Mouse (Mus musculus) liver, embryonic 16.5 days (tissue): Measurements from ENCODE around the gene Ppip5k2. TPM values are rescaled to one million over a fixed set of nuclear protein-coding genes. Genes with fewer than 3 reads are reported as not detected.

ENCODE experiments used
- ATAC-seq: fragments of 200-750 bp; cut with Nextera tagmentation; 2 replicates; pipeline ENCODE4 v1.8.0; 2017; ENCODE audit warnings: low read depth, mild to moderate bottlenecking, moderate number of reproducible peaks, moderate library complexity
- H3K27ac ChIP-seq: fragments of 300-500 bp; sonication (generic); 2 replicates; pipeline ENCODE4 v1.5.1; 2014; ENCODE audit warnings: mild to moderate bottlenecking, low read length
- H3K27me3 ChIP-seq: fragments of 300-500 bp; sonication (generic); 2 replicates; pipeline ENCODE4 v1.6.1; 2014; ENCODE audit warnings: low read depth, low read length, mixed read lengths; ENCODE audit not compliant: control insufficient read depth, insufficient read depth
- H3K36me3 ChIP-seq: fragments of 300-500 bp; sonication (generic); 2 replicates; pipeline ENCODE4 v1.6.1; 2014; ENCODE audit warnings: mild to moderate bottlenecking; ENCODE audit not compliant: control insufficient read depth, insufficient read depth
- H3K4me1 ChIP-seq: fragments of 300-500 bp; sonication (generic); 2 replicates; pipeline ENCODE4 v1.6.1; 2014; ENCODE audit warnings: low read depth, low read length, mixed read lengths; ENCODE audit not compliant: control insufficient read depth
- H3K4me2 ChIP-seq: fragments of 300-500 bp; sonication (generic); 2 replicates; pipeline ENCODE4 v1.6.1; 2014; ENCODE audit warnings: low read depth, low read length, mixed read lengths
- H3K4me3 ChIP-seq: fragments of 300-500 bp; sonication (generic); 2 replicates; pipeline ENCODE4 v1.5.1; 2014; ENCODE audit warnings: low read depth, mild to moderate bottlenecking, low read length
- H3K9ac ChIP-seq: fragments of 300-500 bp; sonication (generic); 2 replicates; pipeline ENCODE4 v1.6.1; 2014; ENCODE audit warnings: low read depth, low read length
- H3K9me3 ChIP-seq: fragments of 300-500 bp; sonication (generic); replicated peaks from 2 replicates; pipeline ENCODE4 v1.6.1; 2016; ENCODE audit warnings: low read length; ENCODE audit not compliant: control insufficient read depth
- WGBS: fragments of 180-500 bp; shearing (Covaris S2); extraction: QIAGEN DNeasy Blood & Tissue Kit; methylation state at CpG from one replicate; pipeline ENCODE4 v1.1.7; 2014; ENCODE audit not compliant: insufficient replicate concordance; 5-methylcytosine and 5-hydroxymethylcytosine counted together
- polyA plus RNA-seq: library from polyadenylated mRNA; unstranded; fragments of >200 nt; fragmentation: Nextera tagmentation; extraction: Ambion mirVana; gene quantifications from 2 replicates; pipeline ENCODE4 v1.2.1, GENCODE M21; 2015

The Ppip5k2 gene
- polyA plus RNA-seq, 1 experiment from 2014 or later, result 11.1 TPM

- no peak overlapping the region; the same call in 1 of the 2 replicates for H3K27ac ChIP-seq
- no peaks in the 10 kb centered on the region for H3K9me3 ChIP-seq
- WGBS, result 61% methylated on average over 11 of the region's 11 CpGs
- no peaks in the 10 kb centered on the region for H3K27me3 ChIP-seq
- H3K36me3 ChIP-seq, result no peaks in the 10 kb centered on the region; the same call in 1 of the 2 replicates
- H3K4me1 ChIP-seq, result no peaks in the 10 kb centered on the region; the same call in 1 of the 2 replicates
- ATAC-seq, result peak; percentile 96
- H3K9ac ChIP-seq, result no peak overlapping the region
- H3K4me2 ChIP-seq, result no peak overlapping the region
- no peak overlapping the region for H3K4me3 ChIP-seq
Measured at GRCm38 (mm10) chr1:97785685-97786393, 15.6 kb upstream of the Ppip5k2 start.

- WGBS, result 80% methylated on average over 7 of the region's 7 CpGs
- H3K9ac ChIP-seq, result no peak overlapping the region
- H3K4me1 ChIP-seq, result no peaks in the 10 kb centered on the region; the same call in 1 of the 2 replicates
- H3K27me3 ChIP-seq, result no peaks in the 10 kb centered on the region
- H3K4me2 ChIP-seq, result no peak overlapping the region
- no peak overlapping the region for H3K4me3 ChIP-seq
- H3K9me3 ChIP-seq, result no peaks in the 10 kb centered on the region
- H3K36me3 ChIP-seq, result no peaks in the 10 kb centered on the region; the same call in 1 of the 2 replicates
- no peak overlapping the region for H3K27ac ChIP-seq
- ATAC-seq, result no peak
Measured at GRCm38 (mm10) chr1:97784928-97785327, 14.7 kb upstream of the Ppip5k2 start.

GRCm38 (mm10) chr1:97781674-97782073, 11.5 kb upstream of the Ppip5k2 start:
- Histone ChIP-seq H3K27ac (no peak overlapping the region), H3K9me3 (no peaks in the 10 kb centered on the region), H3K4me2 (no peak overlapping the region), H3K4me1 (no peaks in the 10 kb centered on the region; the same call in 1 of the 2 replicates), H3K27me3 (no peaks in the 10 kb centered on the region), H3K9ac (no peak overlapping the region), H3K36me3 (no peaks in the 10 kb centered on the region; the same call in 1 of the 2 replicates), H3K4me3 (no peak overlapping the region)
- WGBS, result 70% methylated on average over 7 of the region's 7 CpGs
- no peak for ATAC-seq

- no peak for ATAC-seq
- Histone ChIP-seq H3K36me3 (no peaks in the 10 kb centered on the region), H3K4me1 (peaks cover 17% of the 10 kb centered on the region), H3K9me3 (no peaks in the 10 kb centered on the region), H3K4me3 (no peak overlapping the region), H3K9ac (no peak overlapping the region), H3K27ac (no peak overlapping the region), H3K4me2 (no peak overlapping the region), H3K27me3 (no peaks in the 10 kb centered on the region)
- WGBS, result 72% methylated on average over 2 of the region's 2 CpGs
Measured at GRCm38 (mm10) chr1:97773973-97774372, 3.8 kb upstream of the Ppip5k2 start.

- no peak overlapping the region for H3K27ac ChIP-seq
- ATAC-seq, result no peak
- 61% methylated on average over 6 of the region's 6 CpGs for WGBS
Measured at GRCm38 (mm10) chr1:97773362-97773761, 3.2 kb upstream of the Ppip5k2 start.

GRCm38 (mm10) chr1:97771727-97772126, 1.5 kb upstream of the Ppip5k2 start:
- Histone ChIP-seq H3K27ac (no peak overlapping the region), H3K36me3 (no peaks in the 10 kb centered on the region), H3K4me2 (no peak overlapping the region), H3K4me1 (peaks cover 20% of the 10 kb centered on the region), H3K27me3 (no peaks in the 10 kb centered on the region), H3K9ac (no peak overlapping the region), H3K4me3 (no peak overlapping the region), H3K9me3 (no peaks in the 10 kb centered on the region)
- no peak for ATAC-seq
- WGBS, result 85% methylated on average over 5 of the region's 5 CpGs

More at GRCm38 (mm10) chr1:97773362-97773761, 3.2 kb upstream of the Ppip5k2 start:
- Histone ChIP-seq H3K36me3 (no peaks in the 10 kb centered on the region), H3K9ac (no peak overlapping the region), H3K4me3 (no peak overlapping the region), H3K4me1 (peaks cover 20% of the 10 kb centered on the region), H3K27me3 (no peaks in the 10 kb centered on the region), H3K9me3 (no peaks in the 10 kb centered on the region), H3K4me2 (no peak overlapping the region)

GRCm38 (mm10) chr1:97771118-97771517, 907 bp upstream of the Ppip5k2 start:
- Histone ChIP-seq H3K27ac (peak overlapping the region; percentile 45), H3K9ac (peak overlapping the region; percentile 48), H3K36me3 (no peaks in the 10 kb centered on the region)

GRCm38 (mm10) chr1:97769294-97769903, 812 bp downstream of the Ppip5k2 start:
- Histone ChIP-seq H3K36me3 (no peaks in the 10 kb centered on the region), H3K9me3 (no peaks in the 10 kb centered on the region), H3K27me3 (no peaks in the 10 kb centered on the region), H3K27ac (peak overlapping the region; percentile 90), H3K4me1 (peaks cover 20% of the 10 kb centered on the region), H3K4me3 (peak overlapping the region; percentile 91), H3K9ac (peak overlapping the region; percentile 85), H3K4me2 (peak overlapping the region; percentile 94)
- ATAC-seq, result peak; percentile 18
- WGBS, result under 1% methylated on average over 40 of the region's 40 CpGs

More at GRCm38 (mm10) chr1:97771118-97771517, 907 bp upstream of the Ppip5k2 start:
- Histone ChIP-seq H3K4me2 (peak overlapping the region; percentile 94), H3K27me3 (no peaks in the 10 kb centered on the region), H3K9me3 (no peaks in the 10 kb centered on the region), H3K4me3 (peak overlapping the region; percentile 48), H3K4me1 (peaks cover 20% of the 10 kb centered on the region)
- no peak for ATAC-seq
- WGBS, result 42% methylated on average over 7 of the region's 7 CpGs

GRCm38 (mm10) chr1:97768906-97769293, 1.3 kb downstream of the Ppip5k2 start:
- peak overlapping the region; percentile 91 for H3K4me3 ChIP-seq
- ATAC-seq, result no peak
- peak overlapping the region; percentile 85 for H3K9ac ChIP-seq
- H3K4me2 ChIP-seq, result peak overlapping the region; percentile 94
- peaks cover 18% of the 10 kb centered on the region for H3K4me1 ChIP-seq
- no peaks in the 10 kb centered on the region for H3K36me3 ChIP-seq
- H3K27ac ChIP-seq, result peak overlapping the region; percentile 90
- no peaks in the 10 kb centered on the region for H3K27me3 ChIP-seq
- no peaks in the 10 kb centered on the region for H3K9me3 ChIP-seq
- WGBS, result 6% methylated on average over 7 of the region's 7 CpGs
